Comparison of ENCODE assay signal across 8 mouse cellular contexts in the genomic region with DNA sequence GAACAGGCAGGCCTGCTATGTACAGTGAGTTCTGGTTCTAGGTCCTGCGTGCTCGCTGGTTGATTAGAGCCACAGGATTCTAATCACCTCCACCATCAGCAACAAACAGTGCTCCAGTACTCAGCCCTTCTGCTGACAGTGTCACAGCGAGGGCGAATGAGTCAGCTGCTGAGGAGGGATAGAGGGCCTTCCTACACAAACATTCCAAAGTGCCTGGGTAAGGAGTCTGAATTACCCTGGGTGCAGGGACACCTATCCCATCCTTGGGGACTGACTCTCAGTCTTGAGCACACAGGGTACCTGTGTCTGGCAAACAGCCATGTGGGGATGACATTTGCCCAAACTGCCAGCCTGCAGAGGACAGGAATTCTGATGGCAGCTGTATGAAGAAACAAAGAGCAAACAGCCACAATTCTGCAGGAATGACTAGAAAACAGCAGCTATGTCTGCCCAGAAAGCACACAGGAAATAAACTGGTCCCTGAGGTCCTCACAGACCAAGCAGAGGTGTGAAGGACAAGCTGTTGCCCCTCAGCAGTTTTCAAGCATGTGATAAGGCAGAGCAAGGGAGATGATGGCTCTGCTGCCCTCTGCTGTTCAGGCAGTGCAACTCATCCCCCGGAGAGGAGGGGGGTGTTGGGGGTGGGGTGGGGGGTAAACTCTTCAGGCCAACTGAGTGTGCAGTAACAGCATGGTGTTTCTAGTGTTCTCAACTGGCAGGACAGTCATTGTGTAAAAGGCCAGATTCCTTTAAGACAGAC.
DNase-seq lines count a peak whose midpoint lies in the region; ATAC-seq and TF ChIP-seq lines count a peak whose summit lies in the region.

No protein-coding gene starts in this region.

- no peak overlapping the region for H3K27ac ChIP-seq in midbrain, embryonic 13.5 days
- no peak overlapping the region for H3K27ac ChIP-seq in midbrain, embryonic 16.5 days (ENCODE audit: low read length)
- H3K27ac ChIP-seq in cerebellum, adult 2 months (ENCODE audit: insufficient read depth, low read length) = no peak overlapping the region
- peak overlapping the region; percentile 82 for H3K27ac ChIP-seq in heart, embryonic 15.5 days
- H3K27ac ChIP-seq in liver, adult 2 months (replicated peaks; ENCODE audit: insufficient read depth, low read depth, low read length) = no peak overlapping the region

- ATAC-seq in midbrain, embryonic 13.5 days = 0 out of 2 replicates have a peak, but pooled peaks have one; percentile 34
- ATAC-seq in midbrain, embryonic 16.5 days = no peak
- ATAC-seq in heart, embryonic 15.5 days (replicated peaks; ENCODE audit: insufficient number of reproducible peaks, insufficient read depth, low FRiP score, low read depth) = peak; percentile 44; the same call in 1 of the 2 replicates
- peak; percentile 62; the same call in 1 of the 2 replicates for ATAC-seq in neutrophil, adult 5-6 weeks (ENCODE audit: extremely low read depth, insufficient number of reproducible peaks, low FRiP score, poor library complexity, severe bottlenecking)

- H3K4me2 ChIP-seq in midbrain, embryonic 13.5 days (replicated peaks) = no peak overlapping the region
- H3K4me2 ChIP-seq in midbrain, embryonic 16.5 days (ENCODE audit: low read length) = no peak overlapping the region
- H3K4me2 ChIP-seq in heart, embryonic 15.5 days = no peak overlapping the region

- H3K79me2 ChIP-seq in liver, adult 2 months (ENCODE audit: control insufficient read depth, insufficient read depth, low read length) = no peaks in the 10 kb centered on the region

- TF ChIP-seq CTCF in cerebellum, adult 2 months (IDR thresholded peaks at IDR 0.05; ENCODE audit: borderline replicate concordance, insufficient read depth, low read depth, low read length) = peak; percentile 71
- peak; percentile 82 for TF ChIP-seq CTCF in liver, adult 2 months (IDR thresholded peaks at IDR 0.05; ENCODE audit: low read depth, low read length)

- no peak overlapping the region for H3K9ac ChIP-seq in midbrain, embryonic 13.5 days (replicated peaks)
- no peak overlapping the region for H3K9ac ChIP-seq in midbrain, embryonic 16.5 days (ENCODE audit: low read depth, low read length)
- no peak overlapping the region for H3K9ac ChIP-seq in heart, embryonic 15.5 days
- no peak overlapping the region for H3K9ac ChIP-seq in liver, adult 2 months (ENCODE audit: low read depth, low read length)

- TF ChIP-seq POLR2A in cerebellum, adult 2 months (IDR thresholded peaks at IDR 0.05; ENCODE audit: borderline replicate concordance, insufficient read depth, low read length) = no peak
- no peak for TF ChIP-seq POLR2A in liver, adult 2 months (IDR thresholded peaks at IDR 0.05; ENCODE audit: extremely low read depth, insufficient read depth, low read length)

- no peaks in the 10 kb centered on the region for H3K27me3 ChIP-seq in midbrain, embryonic 13.5 days
- H3K27me3 ChIP-seq in midbrain, embryonic 16.5 days (ENCODE audit: control insufficient read depth, insufficient read depth, low read depth, low read length) = no peaks in the 10 kb centered on the region
- no peaks in the 10 kb centered on the region for H3K27me3 ChIP-seq in cerebellum, adult 2 months (ENCODE audit: control insufficient read depth, insufficient read depth, low read length)
- H3K27me3 ChIP-seq in heart, embryonic 15.5 days = no peaks in the 10 kb centered on the region
- no peaks in the 10 kb centered on the region for H3K27me3 ChIP-seq in liver, adult 2 months (ENCODE audit: control insufficient read depth, insufficient read depth, low read length)

- no peaks in the 10 kb centered on the region for H3K36me3 ChIP-seq in midbrain, embryonic 13.5 days
- H3K36me3 ChIP-seq in midbrain, embryonic 16.5 days (ENCODE audit: control insufficient read depth, insufficient read depth, low read length) = no peaks in the 10 kb centered on the region
- H3K36me3 ChIP-seq in heart, embryonic 15.5 days = peaks cover 31% of the 10 kb centered on the region
- no peaks in the 10 kb centered on the region for H3K36me3 ChIP-seq in liver, adult 2 months (ENCODE audit: control insufficient read depth, insufficient read depth, low read length)

- H3K4me3 ChIP-seq in midbrain, embryonic 13.5 days (replicated peaks) = no peak overlapping the region
- no peak overlapping the region for H3K4me3 ChIP-seq in midbrain, embryonic 16.5 days (ENCODE audit: low read depth, low read length)
- no peak overlapping the region for H3K4me3 ChIP-seq in cerebellum, adult 2 months (replicated peaks; ENCODE audit: insufficient read depth, low read depth, low read length)
- H3K4me3 ChIP-seq in heart, embryonic 15.5 days = no peak overlapping the region
- H3K4me3 ChIP-seq in liver, adult 2 months (ENCODE audit: insufficient read depth, low read depth, low read length) = no peak overlapping the region

- 75% methylated on average over 5 of the region's 5 CpGs for WGBS in midbrain, embryonic 13.5 days
- WGBS in midbrain, embryonic 16.5 days = 74% methylated on average over 5 of the region's 5 CpGs
- WGBS in cerebellum, adult 2 months = 71% methylated on average over 5 of the region's 5 CpGs
- WGBS in heart, embryonic 15.5 days = 26% methylated on average over 5 of the region's 5 CpGs
- WGBS in liver, adult 2 months = 60% methylated on average over 5 of the region's 5 CpGs

- no peaks in the 10 kb centered on the region for H3K9me3 ChIP-seq in midbrain, embryonic 13.5 days
- no peaks in the 10 kb centered on the region for H3K9me3 ChIP-seq in midbrain, embryonic 16.5 days (replicated peaks; ENCODE audit: control insufficient read depth, low read length, poor library complexity, severe bottlenecking)
- no peaks in the 10 kb centered on the region for H3K9me3 ChIP-seq in heart, embryonic 15.5 days (replicated peaks)

- peak; percentile 80 for DNase-seq in NIH3T3 (ENCODE audit: low read depth)
- DNase-seq in cerebellum, adult 2 months = peak; percentile 29 to 46
- no peak for DNase-seq in liver, adult 2 months (ENCODE audit: extremely low read depth, low read depth, low spot score)
- no peak for DNase-seq in right cerebral cortex, postnatal 36 days (ENCODE audit: low spot score in 2 of 2)

- H3K4me1 ChIP-seq in midbrain, embryonic 13.5 days (replicated peaks) = no peaks in the 10 kb centered on the region
- H3K4me1 ChIP-seq in midbrain, embryonic 16.5 days (ENCODE audit: control insufficient read depth, insufficient read depth, low read length) = no peaks in the 10 kb centered on the region
- H3K4me1 ChIP-seq in cerebellum, adult 2 months (ENCODE audit: control insufficient read depth, insufficient read depth, low read length) = no peaks in the 10 kb centered on the region
- peaks cover 36% of the 10 kb centered on the region for H3K4me1 ChIP-seq in heart, embryonic 15.5 days (replicated peaks)
- H3K4me1 ChIP-seq in liver, adult 2 months (ENCODE audit: control insufficient read depth, insufficient read depth, low read length) = no peaks in the 10 kb centered on the region

Comparison
In these comparisons a context has a peak if more than half of its experiments do, and no peak if none do; other contexts are left out.
1. DNase-seq: peak in NIH3T3 (single experiment) and cerebellum, adult 2 months (2 of 2); none in liver, adult 2 months (single experiment) and right cerebral cortex, postnatal 36 days (0 of 2).